Mouse (Mus musculus) testis, adult 2 months (tissue): Measurements from ENCODE around the gene Il18r1.

Experiments used
- CTCF ChIP-seq: fragments of 200-500 bp; IDR thresholded peaks from 2 replicates; pipeline ENCODE4 v1.5.1; 2012; ENCODE audit warnings: low read depth, mild to moderate bottlenecking, inconsistent platforms, low read length, moderate library complexity; ENCODE audit not compliant: control insufficient read depth, insufficient read depth, insufficient replicate concordance
- POLR2A ChIP-seq: fragments of 200-500 bp; IDR thresholded peaks from 2 replicates; pipeline ENCODE4 v1.6.1; 2012; ENCODE audit warnings: low read depth, mild to moderate bottlenecking, inconsistent platforms, low read length, moderate library complexity; ENCODE audit not compliant: control insufficient read depth

- TF ChIP-seq CTCF = no peak
- TF ChIP-seq POLR2A = no peak
These were observed 33.2 kb upstream of the Il18r1 start for GRCm38 (mm10) chr1:40432169-40432568.
